ENCODE assay signal across 8 mouse cellular contexts in genomic region chrX:74368209-74368909, GRCm38 (mm10). TPM values are rescaled to one million over a fixed set of nuclear protein-coding genes. Genes with fewer than 3 reads are reported as not detected.
DNase-seq lines count a peak whose midpoint lies in the region; ATAC-seq lines count a peak whose summit lies in the region.

No protein-coding gene starts in this region.

- peak overlapping the region; percentile 64 for H3K4me2 ChIP-seq in embryonic facial prominence, embryonic 14.5 days (ENCODE audit: low read depth, low read length)
- peak overlapping the region; percentile 71 for H3K4me2 ChIP-seq in liver, embryonic 11.5 days

- peak overlapping the region; percentile 78 for H3K27ac ChIP-seq in embryonic facial prominence, embryonic 14.5 days (replicated peaks; ENCODE audit: low read depth, low read length)
- H3K27ac ChIP-seq in liver, embryonic 11.5 days (ENCODE audit: low read depth, low read length), result peak overlapping the region; percentile 72

- 13% methylated on average over 13 of the region's 49 CpGs for WGBS in embryonic facial prominence, embryonic 14.5 days
- 16% methylated on average over 46 of the region's 49 CpGs for WGBS in liver, embryonic 11.5 days

- no peaks in the 10 kb centered on the region for H3K9me3 ChIP-seq in embryonic facial prominence, embryonic 14.5 days (ENCODE audit: control insufficient read depth, low read length)
- H3K9me3 ChIP-seq in liver, embryonic 11.5 days (ENCODE audit: control insufficient read depth, low read length), result no peaks in the 10 kb centered on the region

- H3K36me3 ChIP-seq in embryonic facial prominence, embryonic 14.5 days (ENCODE audit: control insufficient read depth, insufficient read depth, low read length), result 0 out of 2 replicates have a peak, but pooled peaks cover 12% of the 10 kb centered on the region
- no peaks in the 10 kb centered on the region for H3K36me3 ChIP-seq in liver, embryonic 11.5 days (ENCODE audit: control insufficient read depth, insufficient read depth, low read length)
- no peaks in the 10 kb centered on the region for H3K36me3 ChIP-seq in splenic B cell, adult 2 months (ENCODE audit: control insufficient read depth, insufficient read depth, low read length, poor library complexity, severe bottlenecking)

- H3K27me3 ChIP-seq in embryonic facial prominence, embryonic 14.5 days (replicated peaks; ENCODE audit: control insufficient read depth, insufficient read depth, low read length), result no peaks in the 10 kb centered on the region
- no peaks in the 10 kb centered on the region for H3K27me3 ChIP-seq in liver, embryonic 11.5 days (replicated peaks; ENCODE audit: control insufficient read depth, insufficient read depth, low read length)
- H3K27me3 ChIP-seq in splenic B cell, adult 2 months (ENCODE audit: control insufficient read depth, insufficient read depth, low read length, poor library complexity, severe bottlenecking), result no peaks in the 10 kb centered on the region

- H3K4me1 ChIP-seq in embryonic facial prominence, embryonic 14.5 days (ENCODE audit: control insufficient read depth, insufficient read depth, low read length), result no peaks in the 10 kb centered on the region
- peaks cover 2% of the 10 kb centered on the region; the same call in 1 of the 2 replicates for H3K4me1 ChIP-seq in liver, embryonic 11.5 days (replicated peaks; ENCODE audit: control insufficient read depth, insufficient read depth, low read length)

- peak overlapping the region; percentile 56 for H3K4me3 ChIP-seq in embryonic facial prominence, embryonic 14.5 days (ENCODE audit: low read depth, low read length)
- peak overlapping the region; percentile 64 for H3K4me3 ChIP-seq in liver, embryonic 11.5 days (ENCODE audit: low read depth, low read length)

- ATAC-seq in embryonic facial prominence, embryonic 14.5 days (ENCODE audit: low read depth), result peak; percentile 86
- ATAC-seq in liver, embryonic 11.5 days (replicated peaks; ENCODE audit: low FRiP score), result peak; percentile 76
- peak; percentile 57 for ATAC-seq in monocyte, adult 5-6 weeks (replicated peaks; ENCODE audit: insufficient number of reproducible peaks, low FRiP score, low TSS enrichment, poor library complexity, severe bottlenecking)

- H3K9ac ChIP-seq in embryonic facial prominence, embryonic 14.5 days (ENCODE audit: low read depth, low read length), result peak overlapping the region; percentile 81
- peak overlapping the region; percentile 80 for H3K9ac ChIP-seq in liver, embryonic 11.5 days (ENCODE audit: low read depth, low read length)

- DNase-seq in 3T3-L1 (ENCODE audit: low read depth, low spot score), result peak; percentile 68
- peak; percentile 85 for DNase-seq in adrenal gland, postnatal 14 days
- peak; percentile 74 for DNase-seq in embryonic facial prominence, embryonic 14.5 days (ENCODE audit: low spot score)
- DNase-seq in heart, adult 9 months (ENCODE audit: low spot score in 2 of 2), result peak; percentile 67 to 71
- DNase-seq in kidney, adult 9 months, result peak; percentile 84
- DNase-seq in liver, embryonic 11.5 days (ENCODE audit: low spot score), result peak; percentile 72
- peak; percentile 66 for DNase-seq in splenic B cell, adult 2 months (ENCODE audit: low read depth, low spot score)

RNA-seq across cellular contexts. Expression of gene Ubl4a, which starts 4.7 kb away (rescaled TPM):
- 49.6 and 51.5 TPM in 2 replicates for total RNA-seq in adrenal gland, postnatal 14 days (2021)
- 78.8 and 83.5 TPM in 2 replicates for polyA plus RNA-seq in embryonic facial prominence, embryonic 14.5 days (2014; fragmentation: Nextera tagmentation; extraction: Ambion mirVana)
- polyA plus RNA-seq in liver, embryonic 11.5 days (2014; fragmentation: Nextera tagmentation; extraction: Ambion mirVana), result 72.0 and 75.4 TPM in 2 replicates
- total RNA-seq in monocyte, adult 5-6 weeks (2017), result 3.6 to 12.2 TPM (median 10.0 TPM) in 3 replicates

RNA-seq across cellular contexts. Expression of gene Slc10a3, which starts 4.8 kb away (rescaled TPM):
- total RNA-seq in adrenal gland, postnatal 14 days (2021), result 18.9 and 21.5 TPM in 2 replicates
- 21.4 and 22.5 TPM in 2 replicates for polyA plus RNA-seq in embryonic facial prominence, embryonic 14.5 days (2014; fragmentation: Nextera tagmentation; extraction: Ambion mirVana)
- 11.9 and 13.0 TPM in 2 replicates for polyA plus RNA-seq in liver, embryonic 11.5 days (2014; fragmentation: Nextera tagmentation; extraction: Ambion mirVana)
- total RNA-seq in monocyte, adult 5-6 weeks (2017), result 11.6 to 17.2 TPM (median 13.4 TPM) in 3 replicates

RNA-seq across cellular contexts. Expression of gene Lage3, which starts 14.9 kb away (rescaled TPM):
- total RNA-seq in adrenal gland, postnatal 14 days (2021), result 54.2 and 55.1 TPM in 2 replicates
- polyA plus RNA-seq in embryonic facial prominence, embryonic 14.5 days (2014; fragmentation: Nextera tagmentation; extraction: Ambion mirVana), result 94.0 and 104 TPM in 2 replicates
- 94.4 and 102 TPM in 2 replicates for polyA plus RNA-seq in liver, embryonic 11.5 days (2014; fragmentation: Nextera tagmentation; extraction: Ambion mirVana)
- 6.7 to 12.1 TPM (median 11.1 TPM) in 3 replicates for total RNA-seq in monocyte, adult 5-6 weeks (2017)

RNA-seq across cellular contexts. Expression of gene Fam3a, which starts 24.7 kb away (rescaled TPM):
- 26.6 and 29.7 TPM in 2 replicates for total RNA-seq in adrenal gland, postnatal 14 days (2021)
- polyA plus RNA-seq in embryonic facial prominence, embryonic 14.5 days (2014; fragmentation: Nextera tagmentation; extraction: Ambion mirVana), result 38.4 and 43.0 TPM in 2 replicates
- 16.8 and 18.5 TPM in 2 replicates for polyA plus RNA-seq in liver, embryonic 11.5 days (2014; fragmentation: Nextera tagmentation; extraction: Ambion mirVana)
- total RNA-seq in monocyte, adult 5-6 weeks (2017), result 10.5 to 15.7 TPM (median 12.8 TPM) in 3 replicates

RNA-seq across cellular contexts. Expression of gene Ikbkg, which starts 24.7 kb away (rescaled TPM):
- total RNA-seq in adrenal gland, postnatal 14 days (2021), result 56.3 and 56.5 TPM in 2 replicates
- polyA plus RNA-seq in embryonic facial prominence, embryonic 14.5 days (2014; fragmentation: Nextera tagmentation; extraction: Ambion mirVana), result 20.7 and 25.4 TPM in 2 replicates
- 19.2 and 23.0 TPM in 2 replicates for polyA plus RNA-seq in liver, embryonic 11.5 days (2014; fragmentation: Nextera tagmentation; extraction: Ambion mirVana)
- 26.2 to 51.9 TPM (median 31.9 TPM) in 3 replicates for total RNA-seq in monocyte, adult 5-6 weeks (2017)

Comparison
In these comparisons a context has a peak if more than half of its experiments do, and no peak if none do; other contexts are left out.
1. Peak in every context shown above with its lines: DNase-seq, ATAC-seq, H3K4me3 ChIP-seq and H3K27ac ChIP-seq.